Mouse (Mus musculus) lung, postnatal 25 days (tissue): ENCODE data around the gene Mcm9.
"Not testable (repeated sequence)": the region's sequence is repeated elsewhere in the genome, so short reads cannot be mapped to it uniquely, and the experiment has no call there.

Experiments used
- DNase-seq: peaks from one replicate; pipeline ENCODE4 v3.0.0; 2022; ENCODE audit warnings: low spot score

The Mcm9 gene

GRCm38 (mm10) chr10:53630339-53630738, at the start of gene Mcm9:
Mcm9 (minus strand) TSS chr10:53630439.
- not testable (repeated sequence) for DNase-seq

- DNase-seq = no peak
Observed at GRCm38 (mm10) chr10:53661788-53662187, 31.5 kb upstream of the Mcm9 start.

- not testable (repeated sequence) for DNase-seq
Observed at GRCm38 (mm10) chr10:53654239-53654638, 24.0 kb upstream of the Mcm9 start.

GRCm38 (mm10) chr10:53650683-53651082, 20.4 kb upstream of the Mcm9 start:
- no peak for DNase-seq

GRCm38 (mm10) chr10:53641507-53641906, 11.3 kb upstream of the Mcm9 start:
- peak; percentile 21 for DNase-seq

- DNase-seq = no peak
Observed at GRCm38 (mm10) chr10:53635246-53635971, 5.2 kb upstream of the Mcm9 start.

GRCm38 (mm10) chr10:53634160-53634559, 3.9 kb upstream of the Mcm9 start:
- DNase-seq = no peak

- DNase-seq = peak; percentile 98
Observed at GRCm38 (mm10) chr10:53629918-53630250, 355 bp downstream of the Mcm9 start.

- peak; percentile 90 for DNase-seq
Observed at GRCm38 (mm10) chr10:53629247-53629917, 857 bp downstream of the Mcm9 start.

GRCm38 (mm10) chr10:53615850-53616616, 14.2 kb downstream of the Mcm9 start:
- no peak for DNase-seq

GRCm38 (mm10) chr10:53613955-53614354, 16.3 kb downstream of the Mcm9 start:
- no peak for DNase-seq

- no peak for DNase-seq
Observed at GRCm38 (mm10) chr10:53612172-53612571, 18.1 kb downstream of the Mcm9 start.

GRCm38 (mm10) chr10:53608274-53608673, 22.0 kb downstream of the Mcm9 start:
- no peak for DNase-seq

- DNase-seq = no peak
Observed at GRCm38 (mm10) chr10:53605328-53605727, 24.9 kb downstream of the Mcm9 start.

GRCm38 (mm10) chr10:53598821-53599220, 31.4 kb downstream of the Mcm9 start:
- DNase-seq = peak; percentile 7

- DNase-seq = peak; percentile 17
Observed at GRCm38 (mm10) chr10:53597121-53597881, 32.9 kb downstream of the Mcm9 start.

- peak; percentile 99 for DNase-seq
Observed at GRCm38 (mm10) chr10:53596677-53597120, 33.5 kb downstream of the Mcm9 start, which contains the start of gene Asf1a. Asf1a (plus strand) TSS chr10:53596757.

- no peak for DNase-seq
Observed at GRCm38 (mm10) chr10:53595744-53596676, 34.2 kb downstream of the Mcm9 start.

GRCm38 (mm10) chr10:53585777-53586176, 44.5 kb downstream of the Mcm9 start:
- no peak for DNase-seq

GRCm38 (mm10) chr10:53581087-53581486, 49.2 kb downstream of the Mcm9 start:
- DNase-seq = no peak

GRCm38 (mm10) chr10:53580621-53581081, 49.6 kb downstream of the Mcm9 start:
- DNase-seq = peak; percentile 39
